Mouse (Mus musculus) lung, embryonic 14.5 days (tissue): ENCODE data around the gene Upp2. TPM values are rescaled to one million over a fixed set of nuclear protein-coding genes. Genes with fewer than 3 reads are reported as not detected.

ENCODE experiments used
- ATAC-seq: fragments of 200-750 bp; cut with Nextera tagmentation; 2 replicates; pipeline ENCODE4 v1.8.0; 2017; ENCODE audit warnings: mild to moderate bottlenecking, moderate TSS enrichment, moderate library complexity; ENCODE audit not compliant: insufficient read depth
- DNase-seq: peaks from one replicate; pipeline ENCODE4 v3.0.0-alpha.2; 2015
- H3K27ac ChIP-seq: fragments of 300-500 bp; sonication (generic); 2 replicates; pipeline ENCODE4 v1.5.1; 2014; ENCODE audit warnings: low read depth, mild to moderate bottlenecking, moderate library complexity
- H3K27me3 ChIP-seq: fragments of 300-500 bp; sonication (generic); 2 replicates; pipeline ENCODE4 v1.6.1; 2014; ENCODE audit warnings: low read length, control low read depth; ENCODE audit not compliant: insufficient read depth
- H3K36me3 ChIP-seq: fragments of 300-500 bp; sonication (generic); 2 replicates; pipeline ENCODE4 v1.6.1; 2014; ENCODE audit warnings: control low read depth; ENCODE audit not compliant: insufficient read depth
- H3K4me1 ChIP-seq: fragments of 300-500 bp; sonication (generic); 2 replicates; pipeline ENCODE4 v1.6.1; 2014; ENCODE audit warnings: antibody characterized with exemption, control low read depth; ENCODE audit not compliant: insufficient read depth
- H3K4me2 ChIP-seq: fragments of 300-500 bp; sonication (generic); 2 replicates; pipeline ENCODE4 v1.6.1; 2014; ENCODE audit warnings: mild to moderate bottlenecking
- H3K4me3 ChIP-seq: fragments of 300-500 bp; sonication (generic); 2 replicates; pipeline ENCODE4 v1.5.1; 2014; ENCODE audit warnings: low read depth, low read length
- H3K9ac ChIP-seq: fragments of 300-500 bp; sonication (generic); 2 replicates; pipeline ENCODE4 v1.6.1; 2014
- H3K9me3 ChIP-seq: fragments of 300-500 bp; sonication (generic); 2 replicates; pipeline ENCODE4 v1.6.1; 2016; ENCODE audit warnings: low read depth, low read length, control low read depth
- CTCF ChIP-seq: IDR thresholded peaks from 2 replicates; pipeline ENCODE4 v1.5.1; 2016; ENCODE audit warnings: antibody characterized with exemption, low read depth
- WGBS: fragments of 180-500 bp; shearing (Covaris S2); extraction: QIAGEN DNeasy Blood & Tissue Kit; methylation state at CpG from one replicate; pipeline ENCODE4 v1.1.7; 2014; 5-methylcytosine and 5-hydroxymethylcytosine counted together
- polyA plus RNA-seq: library from polyadenylated mRNA; unstranded; fragments of >200 nt; fragmentation: Nextera tagmentation; extraction: Ambion mirVana; gene quantifications from 2 replicates; pipeline ENCODE4 v1.2.1, GENCODE M21; 2014

Gene Upp2
- polyA plus RNA-seq, 1 experiment from 2014 or later = 8.6 TPM

DNA sequence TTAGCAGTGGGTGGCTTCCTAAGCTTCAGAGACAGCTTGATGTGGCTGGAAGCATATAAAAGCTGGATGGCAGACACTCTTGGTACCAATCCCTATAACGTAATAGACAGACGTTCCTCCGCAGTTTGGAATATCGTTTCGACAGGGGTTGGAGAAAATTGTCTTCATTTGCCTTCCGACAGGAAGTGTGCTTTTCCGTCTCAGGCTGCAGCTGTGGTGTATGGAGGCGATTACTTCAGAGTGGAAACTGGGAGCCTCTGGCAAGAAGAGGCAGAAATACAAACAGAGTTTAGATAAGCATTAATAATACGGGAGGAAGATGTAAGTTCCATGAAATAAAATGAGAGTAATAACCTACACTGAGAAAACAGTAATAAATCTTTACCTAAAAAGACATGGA lies 28.3 kb downstream of the Upp2 start:
- H3K9me3 ChIP-seq = no peaks in the 10 kb centered on the region
- no peaks in the 10 kb centered on the region for H3K27me3 ChIP-seq
- peaks cover 4% of the 10 kb centered on the region; the same call in 1 of the 2 replicates for H3K4me1 ChIP-seq
- 0 out of 2 replicates have a peak, but pooled peaks have one; percentile 22 for ATAC-seq
- no peak for TF ChIP-seq CTCF
- H3K4me3 ChIP-seq = no peak overlapping the region
- peak overlapping the region; percentile 61; the same call in 1 of the 2 replicates for H3K27ac ChIP-seq
- peak; percentile 66 for DNase-seq
- H3K4me2 ChIP-seq = no peak overlapping the region
- no peaks in the 10 kb centered on the region for H3K36me3 ChIP-seq
- WGBS = 23% methylated on average over 9 of the region's 9 CpGs
- H3K9ac ChIP-seq = no peak overlapping the region

DNA sequence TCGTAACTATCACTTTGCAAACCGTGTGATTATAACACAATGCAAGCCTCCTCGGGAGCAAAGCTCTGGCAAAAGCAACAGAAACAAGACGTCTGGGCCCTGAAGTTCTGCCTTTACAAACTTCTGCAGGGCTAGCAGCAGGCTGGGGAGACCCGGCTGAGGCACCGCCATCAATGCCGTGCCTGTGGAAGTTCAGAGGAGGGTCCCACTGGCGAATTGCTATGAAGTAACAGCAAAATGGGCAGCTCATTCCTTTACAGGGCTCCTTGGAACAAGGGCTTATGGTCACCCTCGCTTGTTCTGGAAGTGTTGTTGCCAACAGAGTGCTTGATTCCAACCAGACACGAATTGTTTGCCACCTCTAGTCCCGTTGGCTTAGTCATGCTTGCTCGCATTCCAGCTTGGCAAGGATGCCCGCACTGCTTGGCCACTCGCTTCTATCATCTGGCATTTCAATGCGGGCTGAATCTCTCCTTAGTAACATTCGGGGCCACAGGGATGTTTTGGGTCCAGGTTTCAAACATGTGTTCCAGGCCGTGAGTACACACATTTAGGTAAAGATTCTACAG lies 29.8 kb downstream of the Upp2 start:
- Histone ChIP-seq H3K4me3 (no peak overlapping the region), H3K4me2 (no peak overlapping the region), H3K9ac (no peak overlapping the region), H3K9me3 (no peaks in the 10 kb centered on the region), H3K27me3 (no peaks in the 10 kb centered on the region), H3K36me3 (no peaks in the 10 kb centered on the region), H3K4me1 (peaks cover 4% of the 10 kb centered on the region; the same call in 1 of the 2 replicates), H3K27ac (no peak overlapping the region)
- WGBS = 80% methylated on average over 17 of the region's 17 CpGs
- TF ChIP-seq CTCF = no peak
- DNase-seq (no peak), ATAC-seq (no peak)

- H3K27me3 ChIP-seq = no peaks in the 10 kb centered on the region
- no peak overlapping the region for H3K4me3 ChIP-seq
- ATAC-seq = no peak
- H3K9ac ChIP-seq = no peak overlapping the region
- TF ChIP-seq CTCF = no peak
- H3K36me3 ChIP-seq = no peaks in the 10 kb centered on the region
- H3K27ac ChIP-seq = no peak overlapping the region
- H3K9me3 ChIP-seq = no peaks in the 10 kb centered on the region
- H3K4me1 ChIP-seq = peaks cover 4% of the 10 kb centered on the region; the same call in 1 of the 2 replicates
- 98% methylated on average over 3 of the region's 3 CpGs for WGBS
- no peak for DNase-seq
- H3K4me2 ChIP-seq = no peak overlapping the region
These were observed 30.5 kb downstream of the Upp2 start for GRCm38 (mm10) chr2:58597556-58597955.

GRCm38 (mm10) chr2:58599639-58600038 lies 32.5 kb downstream of the Upp2 start:
- Histone ChIP-seq H3K4me2 (no peak overlapping the region), H3K9ac (no peak overlapping the region), H3K4me1 (peaks cover 4% of the 10 kb centered on the region; the same call in 1 of the 2 replicates), H3K9me3 (no peaks in the 10 kb centered on the region), H3K4me3 (no peak overlapping the region), H3K27me3 (no peaks in the 10 kb centered on the region), H3K36me3 (no peaks in the 10 kb centered on the region), H3K27ac (no peak overlapping the region)
- no peak for TF ChIP-seq CTCF
- ATAC-seq (no peak), DNase-seq (no peak)
- 88% methylated on average over 6 of the region's 6 CpGs for WGBS

- ATAC-seq = no peak
- H3K4me3 ChIP-seq = no peak overlapping the region
These were observed 34.3 kb downstream of the Upp2 start for GRCm38 (mm10) chr2:58601382-58601781.

GRCm38 (mm10) chr2:58603379-58603778 lies 36.3 kb downstream of the Upp2 start:
- DNase-seq (no peak), ATAC-seq (no peak)
- Histone ChIP-seq H3K36me3 (no peaks in the 10 kb centered on the region), H3K27me3 (no peaks in the 10 kb centered on the region), H3K4me1 (no peaks in the 10 kb centered on the region), H3K9ac (no peak overlapping the region), H3K9me3 (no peaks in the 10 kb centered on the region), H3K4me2 (no peak overlapping the region), H3K27ac (no peak overlapping the region), H3K4me3 (no peak overlapping the region)
- WGBS = 71% methylated on average over 3 of the region's 3 CpGs
- TF ChIP-seq CTCF = no peak

More at GRCm38 (mm10) chr2:58601382-58601781, 34.3 kb downstream of the Upp2 start:
- H3K9ac ChIP-seq = no peak overlapping the region
- TF ChIP-seq CTCF = no peak
- WGBS = 70% methylated on average over 4 of the region's 4 CpGs
- H3K4me2 ChIP-seq = no peak overlapping the region
- no peaks in the 10 kb centered on the region for H3K36me3 ChIP-seq
- no peaks in the 10 kb centered on the region for H3K27me3 ChIP-seq
- H3K27ac ChIP-seq = no peak overlapping the region
- H3K9me3 ChIP-seq = no peaks in the 10 kb centered on the region
- no peak for DNase-seq
- no peaks in the 10 kb centered on the region for H3K4me1 ChIP-seq

GRCm38 (mm10) chr2:58604791-58605190 lies 37.7 kb downstream of the Upp2 start:
- H3K4me2 ChIP-seq = no peak overlapping the region
- no peaks in the 10 kb centered on the region for H3K4me1 ChIP-seq
- 85% methylated on average over 3 of the region's 3 CpGs for WGBS
- H3K36me3 ChIP-seq = no peaks in the 10 kb centered on the region
- H3K9ac ChIP-seq = no peak overlapping the region
- no peak overlapping the region for H3K4me3 ChIP-seq
- TF ChIP-seq CTCF = no peak
- H3K9me3 ChIP-seq = no peaks in the 10 kb centered on the region
- DNase-seq (no peak), ATAC-seq (no peak)
- H3K27me3 ChIP-seq = no peaks in the 10 kb centered on the region
- no peak overlapping the region for H3K27ac ChIP-seq
